Mouse (Mus musculus) NIH3T3 (cell line): Measurements from ENCODE around the gene Grid2.

Source experiments
- DNase-seq: peaks from one replicate; pipeline ENCODE4 v3.0.0-alpha.2; 2012; ENCODE audit warnings: low read depth

Gene Grid2

GRCm38 (mm10) chr6:63635970-63636369 lies 380.3 kb downstream of the Grid2 start:
- no peak for DNase-seq

- no peak for DNase-seq
Observed at GRCm38 (mm10) chr6:63659423-63659822, 403.7 kb downstream of the Grid2 start.

GRCm38 (mm10) chr6:63685689-63686088 lies 430.0 kb downstream of the Grid2 start:
- no peak for DNase-seq

GRCm38 (mm10) chr6:63701684-63702083 lies 446.0 kb downstream of the Grid2 start:
- no peak for DNase-seq

DNA sequence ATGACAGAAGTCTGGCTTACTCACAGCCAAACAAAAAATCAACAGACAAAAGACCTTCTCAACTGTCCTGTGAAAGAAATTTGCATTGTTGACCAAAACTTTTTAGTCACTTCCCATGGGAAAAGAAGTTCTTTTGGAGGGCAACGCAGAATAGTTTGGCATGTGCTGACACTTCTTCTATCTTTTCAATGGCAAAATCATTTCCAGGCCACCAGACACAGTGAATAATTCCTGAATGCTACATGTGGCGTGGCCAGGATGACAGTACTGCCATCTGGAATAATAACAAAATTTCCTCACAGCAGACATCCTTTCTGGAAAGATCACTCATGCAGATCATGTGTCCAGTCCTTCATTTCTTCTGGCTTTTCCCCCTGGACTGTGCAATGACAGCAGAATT lies 478.1 kb downstream of the Grid2 start:
- no peak for DNase-seq

DNA sequence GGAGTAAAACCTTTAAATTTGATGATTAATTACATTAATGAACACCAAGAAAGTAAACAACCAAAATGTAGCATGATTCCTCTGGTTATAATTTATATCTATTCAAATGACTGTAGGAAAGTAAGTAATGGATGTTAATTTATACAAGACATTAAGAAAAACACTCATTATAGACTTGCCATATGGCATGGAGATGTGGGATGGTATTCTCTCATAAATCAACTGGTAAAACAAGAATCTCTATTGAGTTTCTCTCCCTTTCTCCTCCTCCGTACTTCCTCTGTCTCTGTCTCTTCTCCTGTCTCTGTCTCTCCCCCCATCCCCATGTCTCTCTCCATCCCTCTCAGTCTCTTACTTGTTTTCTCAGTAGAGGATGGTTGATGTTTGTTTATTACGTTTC lies 506.9 kb downstream of the Grid2 start:
- DNase-seq = no peak

- DNase-seq = no peak
Observed at GRCm38 (mm10) chr6:63794679-63795078, 539.0 kb downstream of the Grid2 start.

- no peak for DNase-seq
Observed at GRCm38 (mm10) chr6:63820236-63820635, 564.6 kb downstream of the Grid2 start.

DNA sequence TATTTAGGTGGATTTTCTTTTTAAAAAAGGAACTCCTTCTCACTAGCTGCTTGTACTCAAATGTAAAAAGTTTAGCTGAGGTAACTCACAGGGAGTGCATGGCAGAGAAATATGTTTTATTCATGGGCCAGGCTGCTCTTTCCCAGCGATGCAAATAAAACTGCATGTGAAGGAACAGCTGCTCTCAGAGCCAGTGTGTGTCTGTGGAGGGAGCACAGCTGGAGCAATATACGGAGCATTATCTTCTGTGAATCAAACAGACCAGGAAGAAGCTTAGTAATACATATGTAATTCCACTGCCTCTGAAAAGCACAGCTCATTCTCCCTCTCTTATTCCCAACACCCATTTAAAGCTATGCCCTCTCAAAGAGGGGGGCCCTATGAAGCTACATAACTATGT lies 607.0 kb downstream of the Grid2 start:
- no peak for DNase-seq

DNA sequence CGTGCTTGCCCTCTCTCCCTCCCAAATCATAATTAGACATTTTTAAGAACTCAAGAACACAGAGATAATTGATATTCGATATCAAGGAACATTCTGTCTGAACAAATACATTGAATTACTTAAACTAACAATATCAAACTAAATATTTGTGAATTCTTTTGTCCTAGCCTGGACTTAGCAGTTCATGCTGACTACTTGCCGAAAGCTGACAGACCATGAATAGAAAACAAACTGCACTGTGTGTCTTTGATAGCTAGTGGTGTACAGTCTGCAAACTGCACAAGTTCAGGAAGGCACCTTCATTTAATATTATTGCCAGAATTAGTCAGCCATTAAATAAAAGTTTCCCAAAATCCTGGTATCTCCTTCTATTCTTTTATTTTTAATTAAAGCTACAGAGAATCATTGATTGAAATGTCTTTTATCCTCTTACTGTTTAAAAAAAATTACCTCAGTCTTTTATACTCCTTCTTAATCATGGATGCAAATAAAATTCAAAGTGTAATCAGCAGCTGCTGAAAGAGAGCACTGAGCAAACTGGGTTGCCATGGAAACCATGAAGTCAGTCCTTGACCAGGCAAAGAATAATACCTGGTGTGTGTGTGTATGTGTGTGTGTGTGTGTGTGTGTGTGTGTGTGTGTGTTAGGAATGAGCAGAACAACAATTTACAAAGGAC lies 621.5 kb downstream of the Grid2 start:
- no peak for DNase-seq

GRCm38 (mm10) chr6:63877765-63878345 lies 622.2 kb downstream of the Grid2 start:
- DNase-seq = no peak

DNA sequence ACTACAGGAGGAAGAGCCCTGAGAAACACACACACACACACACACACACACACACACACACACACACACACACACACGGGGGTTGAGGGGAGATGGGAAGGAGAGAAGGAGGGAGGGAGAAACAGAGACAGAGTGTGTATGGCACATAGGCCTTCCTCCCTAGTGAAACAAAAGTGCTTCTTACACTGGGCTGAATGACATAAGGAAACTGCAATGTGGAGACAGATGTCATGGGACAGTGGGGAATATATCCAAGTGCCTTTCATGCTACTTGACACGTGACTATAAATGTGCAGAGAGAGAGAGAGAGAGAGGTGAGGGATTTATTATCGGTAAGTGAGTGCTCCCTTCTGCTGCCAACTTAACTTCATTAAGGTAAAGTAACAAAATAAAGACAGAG lies 639.0 kb downstream of the Grid2 start:
- DNase-seq = peak; percentile 9

DNA sequence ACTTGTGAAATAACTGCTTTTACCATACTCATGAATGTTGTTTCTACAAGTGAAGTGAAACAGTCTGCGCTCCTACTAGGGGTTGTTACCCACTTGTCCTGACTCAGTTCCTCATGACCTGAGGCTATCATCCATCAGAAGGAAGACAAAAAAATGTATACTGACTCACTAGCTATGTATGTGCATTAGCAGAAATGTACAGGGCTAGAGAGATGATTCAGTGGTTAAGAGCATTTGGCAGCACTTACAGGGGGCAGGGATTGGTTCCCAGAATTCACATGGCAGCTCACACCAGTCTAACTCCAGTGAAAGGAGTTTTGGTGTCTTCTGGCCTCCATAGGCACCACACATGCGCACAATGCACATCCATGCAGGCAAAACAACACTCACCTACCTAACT lies 642.5 kb downstream of the Grid2 start:
- DNase-seq = peak; percentile 86

GRCm38 (mm10) chr6:63917035-63917570 lies 661.4 kb downstream of the Grid2 start:
- DNase-seq = no peak

GRCm38 (mm10) chr6:63921951-63922350 lies 666.3 kb downstream of the Grid2 start:
- no peak for DNase-seq

GRCm38 (mm10) chr6:63931201-63931600 lies 675.5 kb downstream of the Grid2 start:
- DNase-seq = no peak

DNA sequence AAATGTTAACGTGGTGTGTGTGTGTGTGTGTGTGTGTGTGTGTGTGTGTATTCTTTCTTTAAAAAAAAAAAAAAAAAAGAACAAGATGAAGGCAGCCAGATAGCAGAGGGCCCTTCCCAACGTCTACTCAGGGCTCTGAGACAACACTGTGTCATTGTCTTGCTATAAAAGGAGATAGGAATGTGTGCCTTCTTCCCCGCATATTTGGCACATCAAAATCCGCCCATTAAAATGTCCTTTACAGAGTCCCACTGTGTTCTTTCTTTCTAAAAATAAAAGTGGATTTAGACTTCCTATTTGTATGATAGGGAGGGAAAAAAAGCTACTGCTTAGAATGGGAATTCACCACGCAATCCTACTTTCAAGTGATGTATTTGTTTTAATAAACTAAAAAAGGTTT lies 691.0 kb downstream of the Grid2 start:
- no peak for DNase-seq

- no peak for DNase-seq
Observed at GRCm38 (mm10) chr6:63963789-63964188, 708.1 kb downstream of the Grid2 start.

DNA sequence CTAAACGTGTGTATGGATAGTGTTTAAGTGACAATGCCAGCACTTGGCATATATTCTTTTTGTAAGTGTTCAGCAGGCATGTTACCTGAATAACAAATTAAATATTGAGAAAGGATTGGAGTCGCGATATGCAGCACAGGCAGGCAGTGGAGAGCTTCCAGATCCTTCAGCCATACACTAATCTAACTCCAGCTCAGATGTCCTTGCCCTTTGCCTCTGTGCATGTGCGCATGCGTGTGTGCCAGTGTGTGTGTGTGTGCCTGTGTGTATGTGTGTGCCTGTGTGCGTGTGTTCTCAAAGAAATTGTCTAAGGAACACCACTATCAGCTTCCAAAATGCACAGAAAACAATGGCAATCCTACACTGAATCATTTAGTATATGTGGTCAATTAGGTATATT lies 708.6 kb downstream of the Grid2 start:
- DNase-seq = no peak

GRCm38 (mm10) chr6:63964735-63965134 lies 709.1 kb downstream of the Grid2 start:
- DNase-seq = peak; percentile 4

GRCm38 (mm10) chr6:64046084-64046483 lies 790.4 kb downstream of the Grid2 start:
- no peak for DNase-seq

GRCm38 (mm10) chr6:64046732-64047131 lies 791.1 kb downstream of the Grid2 start:
- DNase-seq = no peak

- no peak for DNase-seq
Observed at GRCm38 (mm10) chr6:64047950-64048349, 792.3 kb downstream of the Grid2 start.

DNA sequence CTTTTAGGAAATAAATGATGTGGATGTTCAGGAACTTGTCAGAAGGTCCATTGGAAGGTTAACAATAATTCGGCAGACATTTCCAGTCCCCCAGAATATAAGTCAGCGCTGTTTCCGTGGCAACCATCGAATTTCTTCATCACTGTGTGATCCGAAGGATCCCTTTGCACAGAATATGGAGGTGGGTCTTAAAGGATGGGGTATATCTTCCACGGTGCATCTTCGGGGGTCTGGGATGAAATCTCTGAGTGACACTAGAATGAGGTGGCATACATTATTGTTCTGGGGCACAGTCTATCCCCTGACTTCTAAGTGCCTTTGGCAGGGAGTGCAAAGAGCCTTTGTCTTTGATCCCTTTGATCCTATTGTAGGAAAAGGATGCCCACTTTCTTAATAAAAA lies 808.2 kb downstream of the Grid2 start:
- DNase-seq = no peak
